Mouse (Mus musculus) ES-Bruce4 (cell line): Measurements from ENCODE around the gene Plcl1.

ENCODE experiments used
- CTCF ChIP-seq: IDR thresholded peaks from one replicate; pipeline ENCODE4 v1.8.1; 2011; ENCODE audit warnings: low read depth, low read length
- POLR2A ChIP-seq: IDR thresholded peaks from one replicate; pipeline ENCODE4 v1.8.1; 2011; ENCODE audit warnings: low read length; ENCODE audit not compliant: insufficient read depth

GRCm38 (mm10) chr1:55705756-55706155 is 300.0 kb downstream of the Plcl1 start:
- no peak for TF ChIP-seq CTCF
- no peak for TF ChIP-seq POLR2A
